In genomic region chrX:164221989-164222388, GRCm38 (mm10) we compare ENCODE assay signal across 10 mouse cellular contexts. TPM values are rescaled to one million over a fixed set of nuclear protein-coding genes. Genes with fewer than 3 reads are reported as not detected.
DNase-seq lines count a peak whose midpoint lies in the region; ATAC-seq and TF ChIP-seq lines count a peak whose summit lies in the region.
"Had no signal": no experiment of that assay in that cellular context is flagged by ENCODE, and none has a peak within 500 bp of the region (broad histone marks: within the 10 kb centered on the region; RNA-seq: fewer than 3 reads in every experiment).

No protein-coding gene starts in this region.

- TF ChIP-seq CTCF in brain, embryonic 14.5 days (IDR thresholded peaks at IDR 0.05; ENCODE audit: borderline replicate concordance, extremely low read depth, insufficient read depth, insufficient read length): peak; percentile 17; the same call in 1 of the 2 replicates

- no peak overlapping the region for H3K27ac ChIP-seq in forebrain, embryonic 11.5 days (ENCODE audit: low read depth, low read length)
- no peak overlapping the region for H3K27ac ChIP-seq in forebrain, embryonic 10.5 days
- H3K27ac ChIP-seq in forebrain, embryonic 15.5 days (replicated peaks): no peak overlapping the region
- H3K27ac ChIP-seq: embryonic facial prominence, embryonic 15.5 days; midbrain, embryonic 12.5 days had no signal

- no peaks in the 10 kb centered on the region for H3K4me1 ChIP-seq in forebrain, embryonic 11.5 days (replicated peaks; ENCODE audit: control insufficient read depth, insufficient read depth, low read length)
- H3K4me1 ChIP-seq in forebrain, embryonic 10.5 days: no peaks in the 10 kb centered on the region
- no peaks in the 10 kb centered on the region for H3K4me1 ChIP-seq in forebrain, embryonic 15.5 days
- H3K4me1 ChIP-seq: embryonic facial prominence, embryonic 15.5 days; midbrain, embryonic 12.5 days had no signal

- no peak overlapping the region for H3K4me2 ChIP-seq in forebrain, embryonic 11.5 days (ENCODE audit: low read depth, low read length, severe bottlenecking)
- H3K4me2 ChIP-seq in forebrain, embryonic 15.5 days (replicated peaks): no peak overlapping the region
- H3K4me2 ChIP-seq: embryonic facial prominence, embryonic 15.5 days; midbrain, embryonic 12.5 days had no signal

- no peak for TF ChIP-seq POLR2A in brain, embryonic 14.5 days (IDR thresholded peaks at IDR 0.05; ENCODE audit: borderline replicate concordance, extremely low read depth, insufficient read depth, insufficient read length, poor library complexity, severe bottlenecking)

- no peak overlapping the region for H3K9ac ChIP-seq in forebrain, embryonic 11.5 days (ENCODE audit: low read length)
- no peak overlapping the region for H3K9ac ChIP-seq in forebrain, embryonic 15.5 days (replicated peaks)
- H3K9ac ChIP-seq: embryonic facial prominence, embryonic 15.5 days; midbrain, embryonic 12.5 days had no signal

- H3K36me3 ChIP-seq in forebrain, embryonic 11.5 days (ENCODE audit: control insufficient read depth, insufficient read depth, low read length): no peaks in the 10 kb centered on the region
- H3K36me3 ChIP-seq in forebrain, embryonic 10.5 days (replicated peaks): no peaks in the 10 kb centered on the region
- no peaks in the 10 kb centered on the region for H3K36me3 ChIP-seq in forebrain, embryonic 15.5 days
- H3K36me3 ChIP-seq: embryonic facial prominence, embryonic 15.5 days; midbrain, embryonic 12.5 days had no signal

- peak; percentile 47 for DNase-seq in forebrain, embryonic 11.5 days (ENCODE audit: low spot score)
- no peak for DNase-seq in forebrain, embryonic 10.5 days (ENCODE audit: extremely low spot score, low spot score)
- DNase-seq in CD4-positive helper T cell, adult 2 months (ENCODE audit: low read depth, low spot score): peak; percentile 8
- DNase-seq in brain, embryonic 14.5 days (ENCODE audit: low read depth): no peak
- peak; percentile 49 for DNase-seq in lung, postnatal 36 days
- DNase-seq in frontal cortex, postnatal 10 days (ENCODE audit: low spot score in 2 of 2): no peak
- no peak for DNase-seq in cerebellum, adult 11-12 months

- 68% methylated on average over 2 of the region's 2 CpGs for WGBS in forebrain, embryonic 11.5 days
- 69% methylated on average over 2 of the region's 2 CpGs for WGBS in forebrain, embryonic 10.5 days
- WGBS in forebrain, embryonic 15.5 days: 75% methylated on average over 2 of the region's 2 CpGs

- no peaks in the 10 kb centered on the region for H3K9me3 ChIP-seq in forebrain, embryonic 11.5 days (ENCODE audit: control insufficient read depth, low read length)
- H3K9me3 ChIP-seq in forebrain, embryonic 10.5 days: no peaks in the 10 kb centered on the region
- H3K9me3 ChIP-seq in forebrain, embryonic 15.5 days: no peaks in the 10 kb centered on the region
- H3K9me3 ChIP-seq: embryonic facial prominence, embryonic 15.5 days; midbrain, embryonic 12.5 days had no signal

- no peak for ATAC-seq in forebrain, embryonic 11.5 days (replicated peaks; ENCODE audit: low FRiP score)
- no peak for ATAC-seq in forebrain, embryonic 15.5 days (replicated peaks)

- H3K4me3 ChIP-seq in forebrain, embryonic 11.5 days (ENCODE audit: low read depth, low read length): no peak overlapping the region
- H3K4me3 ChIP-seq in forebrain, embryonic 10.5 days: no peak overlapping the region
- no peak overlapping the region for H3K4me3 ChIP-seq in forebrain, embryonic 15.5 days
- H3K4me3 ChIP-seq: embryonic facial prominence, embryonic 15.5 days; midbrain, embryonic 12.5 days had no signal

- no peaks in the 10 kb centered on the region for H3K27me3 ChIP-seq in forebrain, embryonic 11.5 days (ENCODE audit: control insufficient read depth, insufficient read depth, low read length)
- H3K27me3 ChIP-seq in forebrain, embryonic 10.5 days (ENCODE audit: poor library complexity, severe bottlenecking): peaks cover 69% of the 10 kb centered on the region
- no peaks in the 10 kb centered on the region for H3K27me3 ChIP-seq in forebrain, embryonic 15.5 days
- H3K27me3 ChIP-seq: embryonic facial prominence, embryonic 15.5 days had no signal

RNA-seq across cellular contexts. Expression of gene Bmx, which starts 36.0 kb away (rescaled TPM):
- 0.28 TPM in 2 replicates for polyA plus RNA-seq in forebrain, embryonic 11.5 days (2014; fragmentation: Nextera tagmentation; extraction: Ambion mirVana)
- polyA plus RNA-seq in forebrain, embryonic 10.5 days (2016; fragmentation: Nextera tagmentation; extraction: Ambion mirVana): 0.10 TPM in 2 replicates
- 0.19 and 0.45 TPM in 2 replicates for polyA plus RNA-seq in brain, embryonic 14.5 days (2012; rRNA removed)
- 0.08 and 0.14 TPM in 2 replicates for polyA plus RNA-seq in forebrain, embryonic 15.5 days (2015; fragmentation: Nextera tagmentation; extraction: Ambion mirVana)

RNA-seq across cellular contexts. Expression of gene Pir, which starts 47.2 kb away (rescaled TPM):
- polyA plus RNA-seq in forebrain, embryonic 11.5 days (2014; fragmentation: Nextera tagmentation; extraction: Ambion mirVana): 11.0 and 12.2 TPM in 2 replicates
- polyA plus RNA-seq in forebrain, embryonic 10.5 days (2016; fragmentation: Nextera tagmentation; extraction: Ambion mirVana): 16.3 and 16.9 TPM in 2 replicates
- polyA plus RNA-seq in brain, embryonic 14.5 days (2012; rRNA removed): 1.0 and 1.7 TPM in 2 replicates
- 2.4 and 3.6 TPM in 2 replicates for polyA plus RNA-seq in forebrain, embryonic 15.5 days (2015; fragmentation: Nextera tagmentation; extraction: Ambion mirVana)

Comparison
In these comparisons a context has a peak if more than half of its experiments do, and no peak if none do; other contexts are left out.
1. DNase-seq: peak in forebrain, embryonic 11.5 days (single experiment), CD4-positive helper T cell, adult 2 months (single experiment) and lung, postnatal 36 days (single experiment); none in forebrain, embryonic 10.5 days (single experiment), brain, embryonic 14.5 days (single experiment), frontal cortex, postnatal 10 days (0 of 2) and cerebellum, adult 11-12 months (single experiment).